Mouse (Mus musculus) midbrain, embryonic 14.5 days (tissue): ENCODE measurements around the gene Lonp2. TPM values are rescaled to one million over a fixed set of nuclear protein-coding genes. Genes with fewer than 3 reads are reported as not detected.

Source experiments
- ATAC-seq: fragments of 200-750 bp; cut with Nextera tagmentation; 2 replicates; pipeline ENCODE4 v1.8.0; 2017; ENCODE audit warnings: moderate number of reproducible peaks, moderate library complexity; ENCODE audit not compliant: low FRiP score, low TSS enrichment
- DNase-seq: peaks from one replicate; pipeline ENCODE4 v3.0.0-alpha.2; 2015
- H3K27ac ChIP-seq: fragments of 300-500 bp; sonication (generic); replicated peaks from 2 replicates; pipeline ENCODE4 v1.5.1; 2014; ENCODE audit warnings: mild to moderate bottlenecking, low read depth, low read length, moderate library complexity
- H3K27me3 ChIP-seq: fragments of 300-500 bp; sonication (generic); 2 replicates; pipeline ENCODE4 v1.6.1; 2014; ENCODE audit warnings: low read length, control low read depth, mixed read lengths; ENCODE audit not compliant: control insufficient read depth, insufficient read depth
- H3K36me3 ChIP-seq: fragments of 300-500 bp; sonication (generic); 2 replicates; pipeline ENCODE4 v1.6.1; 2014; ENCODE audit warnings: low read length, control low read depth; ENCODE audit not compliant: control insufficient read depth, insufficient read depth
- H3K4me1 ChIP-seq: fragments of 300-500 bp; sonication (generic); 2 replicates; pipeline ENCODE4 v1.6.1; 2014; ENCODE audit warnings: mild to moderate bottlenecking, antibody characterized with exemption, low read length, control low read depth; ENCODE audit not compliant: control insufficient read depth, insufficient read depth
- H3K4me2 ChIP-seq: fragments of 300-500 bp; sonication (generic); 2 replicates; pipeline ENCODE4 v1.6.1; 2014; ENCODE audit warnings: mild to moderate bottlenecking, low read length, moderate library complexity
- H3K4me3 ChIP-seq: fragments of 300-500 bp; sonication (generic); replicated peaks from 2 replicates; pipeline ENCODE4 v1.5.1; 2014; ENCODE audit warnings: low read depth, low read length
- H3K9ac ChIP-seq: fragments of 300-500 bp; sonication (generic); replicated peaks from 2 replicates; pipeline ENCODE4 v1.6.1; 2014; ENCODE audit warnings: mild to moderate bottlenecking, low read length, moderate library complexity
- H3K9me3 ChIP-seq: fragments of 300-500 bp; sonication (generic); 2 replicates; pipeline ENCODE4 v1.6.1; 2016; ENCODE audit warnings: low read length, control low read depth, mixed read lengths; ENCODE audit not compliant: control insufficient read depth
- WGBS: fragments of 180-500 bp; shearing (Covaris S2); extraction: QIAGEN DNeasy Blood & Tissue Kit; methylation state at CpG from one replicate; pipeline ENCODE4 v1.1.7; 2014; 5-methylcytosine and 5-hydroxymethylcytosine counted together
- polyA plus RNA-seq: library from polyadenylated mRNA; unstranded; fragments of >200 nt; fragmentation: Nextera tagmentation; extraction: Ambion mirVana; gene quantifications from 2 replicates; pipeline ENCODE4 v1.2.1, GENCODE M21; 2014

Gene Lonp2
- polyA plus RNA-seq, 1 experiment from 2014 or later, result 87.3 TPM

- DNase-seq, result no peak
Observed at GRCm38 (mm10) chr8:86669259-86669658, 45.4 kb downstream of the Lonp2 start.

GRCm38 (mm10) chr8:86686629-86687028 is 62.8 kb downstream of the Lonp2 start:
- H3K9ac ChIP-seq, result no peak overlapping the region
- DNase-seq (no peak), ATAC-seq (no peak)
- H3K4me1 ChIP-seq, result no peaks in the 10 kb centered on the region
- WGBS, result 82% methylated on average over 3 of the region's 3 CpGs
- no peaks in the 10 kb centered on the region for H3K27me3 ChIP-seq
- no peak overlapping the region for H3K27ac ChIP-seq
- peaks cover 11% of the 10 kb centered on the region; the same call in 1 of the 2 replicates for H3K36me3 ChIP-seq
- no peak overlapping the region for H3K4me3 ChIP-seq
- no peaks in the 10 kb centered on the region for H3K9me3 ChIP-seq
- H3K4me2 ChIP-seq, result no peak overlapping the region

More at GRCm38 (mm10) chr8:86669259-86669658, 45.4 kb downstream of the Lonp2 start:
- 69% methylated on average over 4 of the region's 4 CpGs for whole genome bisulfite sequencing
- no peak for ATAC-seq
- no peak overlapping the region for H3K27ac ChIP-seq
- H3K4me1 ChIP-seq, result no peaks in the 10 kb centered on the region
- H3K4me3 ChIP-seq, result no peak overlapping the region
- peaks cover 42% of the 10 kb centered on the region for H3K36me3 ChIP-seq
- H3K4me2 ChIP-seq, result no peak overlapping the region
- H3K9me3 ChIP-seq, result no peaks in the 10 kb centered on the region
- no peak overlapping the region for H3K9ac ChIP-seq
- no peaks in the 10 kb centered on the region for H3K27me3 ChIP-seq

GRCm38 (mm10) chr8:86692107-86692506 is 68.3 kb downstream of the Lonp2 start:
- DNase-seq, result no peak
- H3K9me3 ChIP-seq, result no peaks in the 10 kb centered on the region
- H3K36me3 ChIP-seq, result peaks cover 16% of the 10 kb centered on the region
- ATAC-seq, result no peak
- WGBS, result 95% methylated on average over 1 of the region's 1 CpGs
- no peak overlapping the region for H3K4me2 ChIP-seq
- H3K4me1 ChIP-seq, result no peaks in the 10 kb centered on the region
- H3K9ac ChIP-seq, result no peak overlapping the region
- H3K27ac ChIP-seq, result no peak overlapping the region
- no peaks in the 10 kb centered on the region for H3K27me3 ChIP-seq
- H3K4me3 ChIP-seq, result no peak overlapping the region

GRCm38 (mm10) chr8:86694011-86694410 is 70.2 kb downstream of the Lonp2 start:
- Histone ChIP-seq H3K4me3 (no peak overlapping the region), H3K9ac (no peak overlapping the region), H3K4me2 (no peak overlapping the region), H3K27me3 (no peaks in the 10 kb centered on the region), H3K36me3 (peaks cover 12% of the 10 kb centered on the region), H3K27ac (no peak overlapping the region), H3K4me1 (no peaks in the 10 kb centered on the region), H3K9me3 (no peaks in the 10 kb centered on the region)
- no peak for DNase-seq
- no peak for ATAC-seq
- WGBS, result 95% methylated on average over 1 of the region's 1 CpGs

- WGBS, result 94% methylated on average over 2 of the region's 2 CpGs
Observed at GRCm38 (mm10) chr8:86695703-86696102, 71.9 kb downstream of the Lonp2 start.

GRCm38 (mm10) chr8:86698811-86699421 is 75.1 kb downstream of the Lonp2 start:
- no peak overlapping the region for H3K4me2 ChIP-seq
- H3K9me3 ChIP-seq, result no peaks in the 10 kb centered on the region
- H3K36me3 ChIP-seq, result peaks cover 10% of the 10 kb centered on the region; the same call in 1 of the 2 replicates
- ATAC-seq (no peak), DNase-seq (no peak)
- H3K4me1 ChIP-seq, result no peaks in the 10 kb centered on the region
- H3K27ac ChIP-seq, result no peak overlapping the region
- no peaks in the 10 kb centered on the region for H3K27me3 ChIP-seq
- H3K4me3 ChIP-seq, result no peak overlapping the region
- 88% methylated on average over 1 of the region's 1 CpGs for WGBS
- no peak overlapping the region for H3K9ac ChIP-seq

More at GRCm38 (mm10) chr8:86695703-86696102, 71.9 kb downstream of the Lonp2 start:
- Histone ChIP-seq H3K4me1 (no peaks in the 10 kb centered on the region), H3K4me2 (no peak overlapping the region), H3K27ac (no peak overlapping the region), H3K9me3 (no peaks in the 10 kb centered on the region), H3K36me3 (peaks cover 10% of the 10 kb centered on the region; the same call in 1 of the 2 replicates), H3K27me3 (no peaks in the 10 kb centered on the region), H3K4me3 (no peak overlapping the region), H3K9ac (no peak overlapping the region)
- DNase-seq, result no peak
- ATAC-seq, result no peak

GRCm38 (mm10) chr8:86699471-86699870 is 75.6 kb downstream of the Lonp2 start:
- Histone ChIP-seq H3K27ac (no peak overlapping the region), H3K4me1 (no peaks in the 10 kb centered on the region), H3K4me3 (no peak overlapping the region), H3K27me3 (no peaks in the 10 kb centered on the region), H3K4me2 (no peak overlapping the region), H3K36me3 (peaks cover 10% of the 10 kb centered on the region; the same call in 1 of the 2 replicates), H3K9ac (no peak overlapping the region), H3K9me3 (no peaks in the 10 kb centered on the region)
- ATAC-seq (no peak), DNase-seq (no peak)
- 94% methylated on average over 12 of the region's 12 CpGs for WGBS

GRCm38 (mm10) chr8:86702453-86702852 is 78.6 kb downstream of the Lonp2 start:
- no peak overlapping the region for H3K4me2 ChIP-seq
- no peak overlapping the region for H3K4me3 ChIP-seq
- ATAC-seq, result no peak
- no peak overlapping the region for H3K27ac ChIP-seq
- H3K4me1 ChIP-seq, result no peaks in the 10 kb centered on the region
- 90% methylated on average over 3 of the region's 3 CpGs for WGBS
- no peak for DNase-seq
- peaks cover 4% of the 10 kb centered on the region; the same call in 1 of the 2 replicates for H3K36me3 ChIP-seq
- H3K27me3 ChIP-seq, result no peaks in the 10 kb centered on the region
- H3K9me3 ChIP-seq, result no peaks in the 10 kb centered on the region
- no peak overlapping the region for H3K9ac ChIP-seq

GRCm38 (mm10) chr8:86705317-86705716 is 81.5 kb downstream of the Lonp2 start:
- no peak for DNase-seq
- H3K27ac ChIP-seq, result no peak overlapping the region
- H3K4me2 ChIP-seq, result no peak overlapping the region
- no peak overlapping the region for H3K4me3 ChIP-seq
- no peaks in the 10 kb centered on the region for H3K9me3 ChIP-seq
- no peak overlapping the region for H3K9ac ChIP-seq
- H3K36me3 ChIP-seq, result peaks cover 13% of the 10 kb centered on the region
- no peaks in the 10 kb centered on the region for H3K27me3 ChIP-seq
- H3K4me1 ChIP-seq, result no peaks in the 10 kb centered on the region
- ATAC-seq, result no peak
- 90% methylated on average over 3 of the region's 3 CpGs for WGBS
